Mouse (Mus musculus): ENCODE measurements around the gene Slc25a10.

Gene Slc25a10

DNA sequence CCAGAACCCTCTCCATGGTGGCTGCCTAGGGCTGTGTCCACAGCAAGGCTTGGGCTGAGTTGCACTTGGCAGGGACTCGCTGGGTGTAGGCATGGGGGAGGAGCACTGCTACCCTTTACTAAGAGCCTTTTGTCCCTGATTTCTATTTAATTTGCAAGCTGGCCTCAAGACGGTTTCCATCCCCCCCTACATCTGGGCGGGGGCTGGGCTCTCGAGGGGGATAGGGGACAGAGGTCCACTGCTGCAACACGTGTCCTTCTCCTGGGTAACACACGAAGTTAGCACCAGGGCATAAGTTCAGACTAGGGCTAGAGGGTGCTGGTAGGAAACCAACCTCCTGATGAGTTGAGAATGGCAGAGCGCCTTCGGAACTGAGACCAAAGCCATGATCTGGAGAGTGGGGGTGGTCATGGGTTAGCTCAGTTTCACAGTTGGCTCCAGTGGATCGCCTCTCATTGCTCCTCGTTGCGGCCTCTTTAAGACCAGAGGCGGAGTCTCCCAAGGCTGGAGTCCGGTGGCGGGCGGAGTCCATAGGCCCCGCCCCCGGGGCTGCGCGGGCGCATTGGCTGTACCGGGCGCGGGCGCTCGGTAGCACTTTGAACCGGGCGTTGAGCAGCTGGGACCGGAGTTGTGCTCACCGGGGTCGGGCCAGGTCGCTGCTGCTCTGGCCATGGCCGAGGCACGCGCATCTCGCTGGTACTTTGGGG lies at the start of gene Slc25a10:
TSS of gene Slc25a10 (plus strand) at position 524 of the 707 bp plus-strand sequence.
- peak; percentile 58 to 66 for DNase-seq (ENCODE audit: low spot score in 2 of 2)

DNA sequence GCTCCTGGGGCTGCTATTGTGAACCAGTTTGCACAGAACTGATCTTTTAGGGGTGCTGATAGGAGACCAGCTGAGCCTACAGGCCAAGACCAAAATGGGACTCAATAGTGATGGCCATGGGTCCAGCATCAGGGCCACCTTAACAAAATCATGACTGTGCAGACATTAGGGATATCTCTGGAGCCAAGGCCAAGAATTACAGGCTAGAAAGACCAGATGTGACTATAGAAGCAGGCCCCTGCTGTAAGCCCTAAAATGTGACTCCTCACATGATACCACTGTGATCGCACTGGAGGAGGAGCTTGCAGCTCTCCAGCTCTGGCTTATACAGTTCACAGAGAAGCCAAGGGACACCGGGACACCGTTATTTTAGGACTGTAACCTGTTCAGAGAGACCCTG lies 49.3 kb upstream of the Slc25a10 start, which contains the start of gene Tspan10:
TSS of gene Tspan10 (plus strand) at position 301 of the 400 bp plus-strand sequence.
- DNase-seq (ENCODE audit: low spot score in 2 of 2) = no peak

DNA sequence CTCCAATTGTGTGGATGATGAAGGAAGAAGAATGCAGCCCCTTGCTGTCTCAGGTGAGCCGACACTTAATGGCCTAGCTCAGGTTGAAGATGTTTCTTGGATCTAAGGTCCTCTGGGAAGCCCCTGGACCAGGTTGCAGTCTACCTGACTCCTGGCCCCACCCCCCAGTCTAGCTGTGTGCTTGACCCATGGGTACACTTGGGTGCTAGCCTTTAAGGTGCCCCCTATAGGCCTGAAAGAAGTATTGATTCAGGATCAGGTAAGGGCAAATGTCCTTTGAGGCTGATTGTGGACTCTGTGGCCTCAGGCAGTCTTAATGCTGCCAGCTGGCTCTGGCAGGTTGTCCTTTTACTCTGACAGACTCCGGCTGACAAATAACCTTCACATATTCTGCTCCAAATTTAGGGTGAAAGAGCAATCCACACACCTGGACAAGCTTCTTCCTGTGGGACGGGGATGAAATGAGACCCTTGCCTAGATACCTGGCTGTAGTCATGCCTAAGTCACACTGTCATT lies 48.8 kb upstream of the Slc25a10 start:
- DNase-seq (ENCODE audit: low spot score in 2 of 2) = no peak

GRCm38 (mm10) chr11:120444106-120444505 lies 47.5 kb upstream of the Slc25a10 start:
- DNase-seq (ENCODE audit: low spot score in 2 of 2) = no peak

DNA sequence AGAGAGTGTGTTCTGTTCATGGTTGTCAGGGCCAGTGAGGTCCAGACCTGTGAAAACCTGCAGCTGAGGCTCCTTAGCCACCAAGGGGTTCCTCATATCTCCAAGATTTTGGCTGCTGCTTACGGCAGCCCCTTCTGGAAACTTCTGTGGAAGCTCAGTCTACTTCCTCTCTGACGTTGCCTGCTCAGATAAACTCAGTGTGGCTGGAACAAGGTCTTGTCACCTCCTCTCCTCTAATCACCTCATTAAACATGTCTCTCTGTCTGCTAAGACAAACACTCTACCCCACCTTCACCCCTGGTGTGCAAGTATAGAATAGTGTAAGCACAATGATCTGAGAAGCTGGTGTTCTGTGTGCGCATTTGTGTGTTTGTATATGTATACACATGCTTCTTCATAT lies 46.2 kb upstream of the Slc25a10 start:
- DNase-seq (ENCODE audit: low spot score in 2 of 2) = no peak

GRCm38 (mm10) chr11:120447179-120447578 lies 44.5 kb upstream of the Slc25a10 start:
- DNase-seq (ENCODE audit: low spot score in 2 of 2) = no peak

GRCm38 (mm10) chr11:120452246-120452645 lies 39.4 kb upstream of the Slc25a10 start:
- no peak for DNase-seq (ENCODE audit: low spot score in 2 of 2)

GRCm38 (mm10) chr11:120453306-120453705 lies 38.3 kb upstream of the Slc25a10 start, which contains the start of gene Pde6g:
Pde6g (minus strand) TSS chr11:120453500.
- no peak for DNase-seq (ENCODE audit: low spot score in 2 of 2)

- no peak for DNase-seq (ENCODE audit: low spot score in 2 of 2)
These were observed 36.7 kb upstream of the Slc25a10 start for GRCm38 (mm10) chr11:120454965-120455364.

- no peak for DNase-seq (ENCODE audit: low spot score in 2 of 2)
These were observed 36.2 kb upstream of the Slc25a10 start for GRCm38 (mm10) chr11:120455413-120455812.

GRCm38 (mm10) chr11:120457370-120457769 lies 34.3 kb upstream of the Slc25a10 start:
- DNase-seq (ENCODE audit: low spot score in 2 of 2) = no peak

- DNase-seq (ENCODE audit: low spot score in 2 of 2) = peak; percentile 59 to 71
These were observed 33.6 kb upstream of the Slc25a10 start, which contains the start of the genes Oxld1 and Ccdc137 for GRCm38 (mm10) chr11:120457772-120458751. Oxld1 (minus strand) TSS chr11:120458068. Ccdc137 (plus strand) TSS chr11:120458115.

DNA sequence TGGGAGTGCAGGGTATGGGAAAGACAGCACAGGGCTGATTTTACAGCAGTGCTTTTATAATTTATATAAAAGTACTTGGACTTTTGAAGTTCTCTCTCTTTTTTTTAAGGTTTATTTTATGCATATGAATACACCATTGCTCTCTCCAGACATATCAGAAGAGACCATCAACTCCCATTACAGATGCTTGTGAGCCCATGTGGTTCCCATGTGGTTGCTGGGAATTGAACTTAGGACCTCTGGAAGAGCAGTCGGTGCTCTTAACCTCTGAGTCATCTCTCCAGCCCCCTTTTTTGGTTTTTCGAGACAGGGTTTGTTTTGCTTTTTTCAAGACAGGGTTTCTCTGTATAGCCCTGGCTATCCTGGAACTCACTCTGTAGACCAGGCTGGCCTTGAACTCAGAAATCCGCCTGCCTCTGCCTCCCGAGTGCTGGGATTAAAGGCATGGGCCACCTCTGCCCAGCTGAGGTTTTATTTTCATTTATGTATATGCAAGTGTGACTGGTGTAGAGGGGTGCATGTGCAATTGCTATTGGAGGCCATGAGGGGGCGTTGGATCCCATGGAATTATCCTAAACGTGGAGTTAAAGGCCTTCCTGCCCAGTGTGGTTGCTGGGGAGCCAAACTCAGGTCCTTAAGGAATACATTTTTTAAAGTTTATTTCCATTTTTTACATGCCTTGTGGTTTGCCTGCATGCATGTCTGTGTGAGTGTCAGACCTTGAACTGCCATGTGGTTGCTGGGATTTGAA lies 32.6 kb upstream of the Slc25a10 start:
- DNase-seq (ENCODE audit: low spot score in 2 of 2) = no peak

DNA sequence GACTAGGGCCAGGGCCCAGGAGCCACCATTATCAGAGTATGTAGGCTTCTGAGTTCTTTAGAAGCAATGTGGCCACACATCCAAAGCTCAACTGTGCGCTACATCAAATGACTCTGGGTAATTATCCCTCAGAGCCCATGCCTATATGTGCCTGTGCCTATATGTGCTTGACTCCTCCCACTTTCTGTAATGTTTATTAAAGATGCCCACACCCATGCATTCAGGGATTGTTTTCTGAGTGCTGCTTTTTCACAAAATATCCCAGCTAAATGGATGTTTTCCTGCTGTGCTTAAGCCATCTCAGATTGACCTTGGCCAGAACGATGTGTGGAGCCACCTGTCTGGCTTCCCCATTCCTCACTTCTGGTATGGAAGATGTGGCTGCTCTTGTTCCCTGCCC lies 28.1 kb upstream of the Slc25a10 start:
- no peak for DNase-seq (ENCODE audit: low spot score in 2 of 2)

DNA sequence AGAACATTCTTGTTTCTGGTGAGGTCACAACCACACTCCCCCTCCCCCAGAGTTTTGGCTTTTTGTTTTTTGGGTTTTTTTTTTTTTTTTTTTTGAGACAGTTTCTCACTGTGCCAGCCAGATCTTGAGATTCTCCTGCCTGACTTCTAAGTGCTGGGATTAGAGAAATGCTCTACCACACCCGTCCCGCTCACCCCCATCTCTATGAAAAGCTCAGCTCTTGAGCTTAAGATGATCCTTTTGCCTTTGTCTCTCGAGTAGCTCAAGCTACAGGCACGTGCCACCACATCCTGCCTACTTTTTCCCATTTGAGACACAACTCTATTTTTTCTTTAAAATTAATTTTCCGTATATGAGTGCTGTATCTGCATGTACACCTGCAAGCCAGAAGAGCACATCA lies 27.3 kb upstream of the Slc25a10 start:
- DNase-seq (ENCODE audit: low spot score in 2 of 2) = no peak

DNA sequence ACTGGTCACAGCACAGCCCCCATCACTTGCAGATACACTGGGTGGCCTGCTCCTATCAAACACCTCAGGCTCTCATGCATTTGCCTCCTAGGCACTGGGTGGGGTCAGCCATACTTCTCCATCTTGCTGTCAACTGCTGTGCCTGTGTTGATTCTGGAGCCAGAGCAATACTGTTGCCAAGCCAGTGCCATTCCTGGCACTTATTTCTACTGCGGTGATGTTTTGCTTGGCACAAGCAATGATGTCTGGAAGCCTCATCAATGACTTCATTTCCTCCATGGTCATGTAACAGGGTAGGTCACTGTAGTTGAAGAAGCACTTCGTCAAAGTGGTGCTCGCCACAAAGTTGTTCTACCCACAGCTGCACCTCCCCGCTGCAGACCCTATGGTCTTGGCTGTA lies 26.1 kb upstream of the Slc25a10 start:
- DNase-seq (ENCODE audit: low spot score in 2 of 2) = no peak

GRCm38 (mm10) chr11:120467051-120467735 lies 24.4 kb upstream of the Slc25a10 start, which contains the start of gene Arl16:
Arl16 (minus strand) TSS chr11:120467607.
- peak; percentile 95 for DNase-seq (ENCODE audit: low spot score in 2 of 2)

DNA sequence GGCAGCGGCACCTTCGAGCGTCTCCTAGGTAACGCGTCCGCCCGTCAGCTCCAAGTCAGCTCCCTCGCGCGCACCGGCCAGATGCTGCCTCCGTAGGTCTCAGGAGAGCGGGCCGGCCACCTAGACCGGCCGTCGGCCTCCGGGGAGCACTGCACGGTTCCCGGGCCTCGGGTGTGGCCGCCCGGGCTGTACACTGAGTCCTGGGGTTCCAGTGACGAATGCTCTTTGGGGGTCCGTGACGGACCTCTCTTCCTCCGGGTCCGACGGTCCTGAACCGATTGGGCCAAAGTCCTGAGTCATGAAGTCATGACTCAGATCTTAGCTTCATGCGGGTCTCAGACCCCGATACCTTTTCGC lies 23.9 kb upstream of the Slc25a10 start:
- DNase-seq (ENCODE audit: low spot score in 2 of 2) = no peak

DNA sequence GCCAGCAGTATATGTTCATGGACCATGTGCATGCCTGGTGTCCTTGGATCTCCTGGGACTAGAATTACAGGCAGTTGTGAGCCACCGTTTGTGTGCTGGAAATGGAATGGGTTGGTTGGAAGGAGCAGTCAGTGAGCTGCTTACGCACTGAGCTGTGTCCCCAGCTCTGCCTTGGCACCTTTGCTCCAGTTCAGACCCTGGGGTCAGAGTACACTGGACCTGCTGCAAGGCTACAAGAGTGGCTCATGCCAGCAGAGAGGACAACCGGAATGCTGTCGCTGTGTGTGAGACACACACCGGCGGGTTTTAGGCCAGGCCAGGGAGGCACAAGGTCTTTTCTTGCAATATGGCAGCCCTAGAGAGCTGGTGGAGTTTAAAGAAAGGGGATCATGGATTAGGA lies 19.6 kb upstream of the Slc25a10 start:
- no peak for DNase-seq (ENCODE audit: low spot score in 2 of 2)

GRCm38 (mm10) chr11:120483448-120483934 lies 8.1 kb upstream of the Slc25a10 start:
- no peak for DNase-seq (ENCODE audit: low spot score in 2 of 2)

Measured in thymus, postnatal 10 days (tissue).